Mouse (Mus musculus): ENCODE measurements around the gene Lsamp. TPM values are rescaled to one million over a fixed set of nuclear protein-coding genes. Genes with fewer than 3 reads are reported as not detected.

The Lsamp gene
- polyA plus RNA-seq, 1 experiment from 2014 or later, result 8.2 TPM

DNA sequence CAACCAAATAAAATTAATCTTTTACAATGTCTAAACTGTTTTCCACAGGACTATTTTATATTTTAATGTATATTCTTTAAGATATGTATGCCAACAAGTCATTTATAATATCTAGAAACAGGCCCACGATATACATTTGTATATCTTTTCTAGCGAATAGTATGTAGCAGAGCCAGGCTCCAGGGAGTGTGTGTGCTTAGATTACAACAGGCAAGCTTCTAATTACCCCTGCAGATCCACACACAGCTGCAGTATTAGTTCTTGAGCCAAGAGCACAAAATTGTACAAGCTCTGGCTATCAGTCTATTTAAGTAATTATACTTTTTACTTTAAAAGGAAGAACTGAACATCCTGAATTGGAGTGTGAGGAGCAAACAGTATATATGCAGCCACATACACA is 210.7 kb downstream of the Lsamp start:
- Histone ChIP-seq H3K4me1 (ENCODE audit: control insufficient read depth, insufficient read depth, low read length) (no peaks in the 10 kb centered on the region), H3K4me3 (replicated peaks; ENCODE audit: low read length) (no peak overlapping the region), H3K9ac (ENCODE audit: low read length) (no peak overlapping the region), H3K36me3 (ENCODE audit: control insufficient read depth, insufficient read depth, low read length) (no peaks in the 10 kb centered on the region), H3K27ac (ENCODE audit: low read length) (no peak overlapping the region), H3K4me2 (ENCODE audit: low read depth, low read length) (no peak overlapping the region), H3K9me3 (replicated peaks; ENCODE audit: control insufficient read depth, low read length) (no peaks in the 10 kb centered on the region), H3K27me3 (ENCODE audit: control insufficient read depth, insufficient read depth, low read length) (no peaks in the 10 kb centered on the region)
- WGBS, result 47% methylated on average over 2 of the region's 2 CpGs
- ATAC-seq (ENCODE audit: insufficient read depth, low FRiP score), result no peak

GRCm38 (mm10) chr16:40228627-40229026 is 244.5 kb downstream of the Lsamp start:
- WGBS, result 36% methylated on average over 5 of the region's 5 CpGs
- Histone ChIP-seq H3K4me1 (ENCODE audit: control insufficient read depth, insufficient read depth, low read length) (no peaks in the 10 kb centered on the region), H3K27ac (ENCODE audit: low read length) (no peak overlapping the region), H3K9ac (ENCODE audit: low read length) (no peak overlapping the region), H3K4me3 (replicated peaks; ENCODE audit: low read length) (no peak overlapping the region), H3K27me3 (ENCODE audit: control insufficient read depth, insufficient read depth, low read length) (no peaks in the 10 kb centered on the region), H3K9me3 (replicated peaks; ENCODE audit: control insufficient read depth, low read length) (no peaks in the 10 kb centered on the region), H3K36me3 (ENCODE audit: control insufficient read depth, insufficient read depth, low read length) (no peaks in the 10 kb centered on the region), H3K4me2 (ENCODE audit: low read depth, low read length) (no peak overlapping the region)
- no peak for ATAC-seq (ENCODE audit: insufficient read depth, low FRiP score)

GRCm38 (mm10) chr16:40233066-40233465 is 248.9 kb downstream of the Lsamp start:
- Histone ChIP-seq H3K9ac (ENCODE audit: low read length) (no peak overlapping the region), H3K27me3 (ENCODE audit: control insufficient read depth, insufficient read depth, low read length) (no peaks in the 10 kb centered on the region), H3K4me2 (ENCODE audit: low read depth, low read length) (no peak overlapping the region), H3K36me3 (ENCODE audit: control insufficient read depth, insufficient read depth, low read length) (no peaks in the 10 kb centered on the region), H3K27ac (ENCODE audit: low read length) (no peak overlapping the region), H3K4me1 (ENCODE audit: control insufficient read depth, insufficient read depth, low read length) (no peaks in the 10 kb centered on the region), H3K9me3 (replicated peaks; ENCODE audit: control insufficient read depth, low read length) (no peaks in the 10 kb centered on the region), H3K4me3 (replicated peaks; ENCODE audit: low read length) (no peak overlapping the region)
- WGBS, result 62% methylated on average over 2 of the region's 2 CpGs
- no peak for ATAC-seq (ENCODE audit: insufficient read depth, low FRiP score)

GRCm38 (mm10) chr16:40234151-40234895 is 250.2 kb downstream of the Lsamp start:
- no peak overlapping the region for H3K27ac ChIP-seq (ENCODE audit: low read length)
- no peak overlapping the region for H3K4me2 ChIP-seq (ENCODE audit: low read depth, low read length)
- no peak overlapping the region for H3K4me3 ChIP-seq (replicated peaks; ENCODE audit: low read length)
- no peaks in the 10 kb centered on the region for H3K36me3 ChIP-seq (ENCODE audit: control insufficient read depth, insufficient read depth, low read length)
- H3K4me1 ChIP-seq (ENCODE audit: control insufficient read depth, insufficient read depth, low read length), result no peaks in the 10 kb centered on the region
- H3K27me3 ChIP-seq (ENCODE audit: control insufficient read depth, insufficient read depth, low read length), result no peaks in the 10 kb centered on the region
- 68% methylated on average over 13 of the region's 13 CpGs for WGBS
- no peaks in the 10 kb centered on the region for H3K9me3 ChIP-seq (replicated peaks; ENCODE audit: control insufficient read depth, low read length)
- ATAC-seq (ENCODE audit: insufficient read depth, low FRiP score), result no peak
- no peak overlapping the region for H3K9ac ChIP-seq (ENCODE audit: low read length)

DNA sequence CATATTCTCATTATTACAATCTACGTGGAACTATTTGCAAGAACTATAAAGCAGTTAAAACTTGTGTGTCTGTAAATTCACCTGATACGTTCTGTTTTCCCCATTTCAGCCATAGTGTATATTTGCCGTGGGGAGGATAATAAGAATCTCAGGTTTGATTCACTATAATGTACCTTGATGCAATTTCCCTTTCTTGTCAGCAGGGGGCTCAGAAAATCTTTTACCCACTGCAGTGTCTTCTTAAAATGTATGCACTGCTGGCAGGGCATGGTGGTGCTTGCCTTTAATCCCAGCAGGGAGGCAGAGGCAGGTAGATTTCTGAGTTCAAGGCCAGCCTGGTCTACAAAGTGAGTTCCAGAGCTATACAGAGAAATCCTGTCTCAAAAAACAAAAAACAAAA is 287.7 kb downstream of the Lsamp start:
- no peak for ATAC-seq (ENCODE audit: insufficient read depth, low FRiP score)
- Histone ChIP-seq H3K4me3 (replicated peaks; ENCODE audit: low read length) (no peak overlapping the region), H3K9ac (ENCODE audit: low read length) (no peak overlapping the region), H3K9me3 (replicated peaks; ENCODE audit: control insufficient read depth, low read length) (no peaks in the 10 kb centered on the region), H3K4me1 (ENCODE audit: control insufficient read depth, insufficient read depth, low read length) (no peaks in the 10 kb centered on the region), H3K36me3 (ENCODE audit: control insufficient read depth, insufficient read depth, low read length) (no peaks in the 10 kb centered on the region), H3K27ac (ENCODE audit: low read length) (no peak overlapping the region), H3K27me3 (ENCODE audit: control insufficient read depth, insufficient read depth, low read length) (no peaks in the 10 kb centered on the region), H3K4me2 (ENCODE audit: low read depth, low read length) (no peak overlapping the region)
- WGBS, result 77% methylated on average over 3 of the region's 3 CpGs

GRCm38 (mm10) chr16:40290132-40290531 is 306.0 kb downstream of the Lsamp start:
- H3K9ac ChIP-seq (ENCODE audit: low read length), result no peak overlapping the region
- H3K27me3 ChIP-seq (ENCODE audit: control insufficient read depth, insufficient read depth, low read length), result no peaks in the 10 kb centered on the region
- H3K27ac ChIP-seq (ENCODE audit: low read length), result no peak overlapping the region
- no peak overlapping the region for H3K4me2 ChIP-seq (ENCODE audit: low read depth, low read length)
- no peaks in the 10 kb centered on the region for H3K9me3 ChIP-seq (replicated peaks; ENCODE audit: control insufficient read depth, low read length)
- WGBS, result 60% methylated on average over 4 of the region's 4 CpGs
- H3K4me3 ChIP-seq (replicated peaks; ENCODE audit: low read length), result no peak overlapping the region
- ATAC-seq (ENCODE audit: insufficient read depth, low FRiP score), result no peak
- H3K36me3 ChIP-seq (ENCODE audit: control insufficient read depth, insufficient read depth, low read length), result no peaks in the 10 kb centered on the region
- no peaks in the 10 kb centered on the region for H3K4me1 ChIP-seq (ENCODE audit: control insufficient read depth, insufficient read depth, low read length)

- no peak overlapping the region for H3K4me3 ChIP-seq (replicated peaks; ENCODE audit: low read length)
- no peak overlapping the region for H3K9ac ChIP-seq (ENCODE audit: low read length)
- no peak for ATAC-seq (ENCODE audit: insufficient read depth, low FRiP score)
- no peaks in the 10 kb centered on the region for H3K36me3 ChIP-seq (ENCODE audit: control insufficient read depth, insufficient read depth, low read length)
- H3K9me3 ChIP-seq (replicated peaks; ENCODE audit: control insufficient read depth, low read length), result no peaks in the 10 kb centered on the region
- H3K4me1 ChIP-seq (ENCODE audit: control insufficient read depth, insufficient read depth, low read length), result no peaks in the 10 kb centered on the region
- WGBS, result 80% methylated on average over 4 of the region's 4 CpGs
- H3K27me3 ChIP-seq (ENCODE audit: control insufficient read depth, insufficient read depth, low read length), result no peaks in the 10 kb centered on the region
- no peak overlapping the region for H3K4me2 ChIP-seq (ENCODE audit: low read depth, low read length)
- no peak overlapping the region for H3K27ac ChIP-seq (ENCODE audit: low read length)
Measured at GRCm38 (mm10) chr16:40294296-40294882, 310.2 kb downstream of the Lsamp start.

GRCm38 (mm10) chr16:40295240-40295639 is 311.1 kb downstream of the Lsamp start:
- ATAC-seq (ENCODE audit: insufficient read depth, low FRiP score), result no peak
- WGBS, result 67% methylated on average over 7 of the region's 7 CpGs
- Histone ChIP-seq H3K4me1 (ENCODE audit: control insufficient read depth, insufficient read depth, low read length) (no peaks in the 10 kb centered on the region), H3K9me3 (replicated peaks; ENCODE audit: control insufficient read depth, low read length) (no peaks in the 10 kb centered on the region), H3K4me3 (replicated peaks; ENCODE audit: low read length) (no peak overlapping the region), H3K27ac (ENCODE audit: low read length) (no peak overlapping the region), H3K27me3 (ENCODE audit: control insufficient read depth, insufficient read depth, low read length) (no peaks in the 10 kb centered on the region), H3K9ac (ENCODE audit: low read length) (no peak overlapping the region), H3K36me3 (ENCODE audit: control insufficient read depth, insufficient read depth, low read length) (no peaks in the 10 kb centered on the region), H3K4me2 (ENCODE audit: low read depth, low read length) (no peak overlapping the region)

DNA sequence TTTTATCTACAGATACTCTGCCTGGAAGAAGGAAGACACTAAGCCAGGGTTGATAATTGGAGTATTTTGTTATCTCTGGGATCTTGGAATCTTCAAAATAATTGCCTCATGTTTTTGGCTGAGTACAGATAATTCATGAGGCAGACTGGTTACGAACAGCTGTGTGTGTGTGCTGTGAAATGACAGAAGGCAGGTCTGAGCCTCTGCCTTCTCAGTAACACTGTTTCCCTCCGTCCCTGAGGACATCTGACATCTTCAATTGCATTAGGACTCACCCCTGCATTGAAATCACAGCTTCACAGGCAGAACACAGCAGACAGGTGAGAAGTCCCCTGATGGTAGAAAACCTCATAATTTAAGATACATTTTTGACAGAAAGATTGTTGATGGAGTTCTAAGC is 323.5 kb downstream of the Lsamp start:
- Histone ChIP-seq H3K4me1 (ENCODE audit: control insufficient read depth, insufficient read depth, low read length) (no peaks in the 10 kb centered on the region), H3K4me3 (replicated peaks; ENCODE audit: low read length) (no peak overlapping the region), H3K36me3 (ENCODE audit: control insufficient read depth, insufficient read depth, low read length) (no peaks in the 10 kb centered on the region), H3K27me3 (ENCODE audit: control insufficient read depth, insufficient read depth, low read length) (no peaks in the 10 kb centered on the region), H3K9me3 (replicated peaks; ENCODE audit: control insufficient read depth, low read length) (no peaks in the 10 kb centered on the region), H3K27ac (ENCODE audit: low read length) (no peak overlapping the region), H3K4me2 (ENCODE audit: low read depth, low read length) (no peak overlapping the region), H3K9ac (ENCODE audit: low read length) (no peak overlapping the region)
- no peak for ATAC-seq (ENCODE audit: insufficient read depth, low FRiP score)
- WGBS, result 45% methylated on average over 2 of the region's 2 CpGs

All from stomach, embryonic 16.5 days (tissue).